Mouse (Mus musculus): Measurements from ENCODE around the gene Tmem184b. TPM values are rescaled to one million over a fixed set of nuclear protein-coding genes. Genes with fewer than 3 reads are reported as not detected.

The Tmem184b gene
- total RNA-seq, 2 experiments from 2014 or later: 23.6 to 31.2 TPM

Small RNAs within 50 kb of the gene (microRNA-seq; reads per million reads assigned to microRNA genes)
- 7.8 reads per million, percentile 20 among the genes with 10 or more reads in this experiment for gene Mir1943

Other genes with a start within 250 kb of the Tmem184b start
- gene Sox10, start 238.3 kb downstream of the Tmem184b start, total RNA-seq (2021): 1 to 10 TPM; 1.0 to 1.3 TPM
- 10 to 100 TPM; 33.7 to 34.8 TPM for gene Pick1, start 174.4 kb downstream of the Tmem184b start, total RNA-seq (2021)
- under 1 TPM; 0.55 to 0.69 TPM for gene Gm49486, start 174.2 kb downstream of the Tmem184b start, total RNA-seq (2021)
- under 1 TPM; 0.53 to 0.69 TPM for gene Slc16a8, start 148.8 kb downstream of the Tmem184b start, total RNA-seq (2021)
- gene Baiap2l2, start 118.0 kb downstream of the Tmem184b start, total RNA-seq (2021): 1 to 10 TPM; 2.3 to 4.5 TPM
- 10 to 100 TPM; 15.8 to 20.4 TPM for gene Pla2g6, start 75.2 kb downstream of the Tmem184b start, total RNA-seq (2021)
- 10 to 100 TPM in 1 of 2 experiments, 1 to 10 TPM in 1; 6.6 to 10.1 TPM for gene Maff, start 56.9 kb downstream of the Tmem184b start, total RNA-seq (2021)
- gene Csnk1e, start 52.0 kb upstream of the Tmem184b start, total RNA-seq (2021): 10 to 100 TPM; 45.4 to 48.0 TPM
- not detected for gene Kcnj4, start 101.7 kb upstream of the Tmem184b start, total RNA-seq (2021)
- 1 to 10 TPM; 1.3 to 2.0 TPM for gene Kdelr3, start 112.8 kb upstream of the Tmem184b start, total RNA-seq (2021)
- 10 to 100 TPM; 52.5 to 75.6 TPM for gene Ddx17, start 143.2 kb upstream of the Tmem184b start, total RNA-seq (2021)
- not detected for gene Dmc1, start 201.5 kb upstream of the Tmem184b start, total RNA-seq (2021)

Measured in gastrocnemius, adult 18-20 months (tissue).